ENCODE assay signal across 20 mouse cellular contexts in genomic region chr4:89381763-89382162, GRCm38 (mm10).
"Had no signal": no experiment of that assay in that cellular context is flagged by ENCODE, and none has a peak within 500 bp of the region (broad histone marks: within the 10 kb centered on the region; RNA-seq: fewer than 3 reads in every experiment).

No protein-coding gene starts in this region.

- H3K9me3 ChIP-seq: limb, embryonic 10.5 days; limb, embryonic 13.5 days; neural tube, embryonic 13.5 days; stomach, embryonic 15.5 days had no signal

- H3K4me2 ChIP-seq: limb, embryonic 13.5 days; lung, embryonic 14.5 days; neural tube, embryonic 13.5 days; stomach, embryonic 15.5 days had no signal

- H3K4me3 ChIP-seq: limb, embryonic 10.5 days; limb, embryonic 13.5 days; myocyte; neural tube, embryonic 13.5 days; stomach, embryonic 15.5 days had no signal

- ATAC-seq: liver, postnatal 0 days; lung, postnatal 0 days had no signal

- H3K4me1 ChIP-seq: limb, embryonic 10.5 days; limb, embryonic 13.5 days; neural tube, embryonic 13.5 days; stomach, embryonic 15.5 days had no signal

- H3K9ac ChIP-seq: limb, embryonic 13.5 days; liver, embryonic 14.5 days; liver, postnatal 0 days; lung, embryonic 14.5 days; neural tube, embryonic 13.5 days; stomach, embryonic 15.5 days had no signal

- H3K36me3 ChIP-seq: limb, embryonic 10.5 days; limb, embryonic 13.5 days; neural tube, embryonic 13.5 days; stomach, embryonic 15.5 days had no signal

- H3K27me3 ChIP-seq: limb, embryonic 13.5 days; neural tube, embryonic 13.5 days; stomach, embryonic 15.5 days had no signal

- DNase-seq: kidney, adult 18-20 months; kidney, adult 9 months; kidney, postnatal 14 days; kidney, postnatal 4 days; liver; liver, postnatal 0 days; lung, embryonic 14.5 days; lung, postnatal 4 days; midbrain, embryonic 14.5 days; retina, postnatal 1 day; right cerebral cortex, postnatal 25 days; spleen, adult 18-20 months; thymus, postnatal 14 days had no signal

- H3K27ac ChIP-seq: limb, embryonic 10.5 days; limb, embryonic 13.5 days; liver, embryonic 14.5 days; neural tube, embryonic 13.5 days; stomach, embryonic 15.5 days had no signal
